Mouse (Mus musculus): ENCODE measurements at regions not wholly inside any gene's neighbourhood (a gene's known extent, or its start where the extent isn't known, plus 50 kb on each side); places are given as distances from the start of the nearest gene placed in this dataset.

DNA sequence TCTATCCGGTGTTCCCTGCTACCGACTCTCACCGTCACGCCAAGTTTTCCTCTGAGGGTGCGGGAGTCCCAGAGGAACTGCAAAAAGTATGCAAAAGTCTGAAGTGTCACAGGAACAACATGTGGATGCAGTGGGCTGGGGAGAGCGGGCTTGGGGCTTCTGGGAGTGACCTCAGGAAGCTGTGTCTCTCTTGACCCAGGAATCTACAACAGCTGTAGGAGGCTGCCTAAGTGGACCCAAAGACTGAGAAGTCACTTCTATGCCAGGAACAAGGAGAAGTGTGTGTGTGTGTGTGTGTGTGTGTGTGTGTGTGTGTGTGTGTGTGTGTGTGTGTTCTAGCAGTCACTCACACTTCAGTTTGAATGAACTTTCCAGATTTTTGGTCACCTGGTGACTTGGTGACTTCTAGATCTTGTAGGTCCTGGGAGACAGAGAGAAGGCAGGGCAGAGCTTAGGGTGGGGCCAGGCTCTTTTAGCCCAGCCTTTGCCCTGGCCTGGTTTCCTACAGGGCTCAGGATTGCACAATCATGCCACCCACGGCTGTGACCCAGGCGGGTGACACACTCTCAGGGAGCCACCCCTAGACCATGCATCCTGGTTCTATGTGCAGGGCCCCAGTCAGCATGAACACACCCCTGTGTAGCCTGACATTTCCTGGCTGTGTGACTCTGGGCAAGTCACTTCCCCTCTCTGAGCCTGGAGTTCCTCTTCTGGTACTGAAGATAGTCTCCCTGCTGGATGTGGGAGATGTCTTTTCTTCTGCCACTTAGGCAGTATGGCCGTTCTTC, 70.2 kb upstream of the Tmem189 start:
- in situ Hi-C loops (cut with MboI; ENCODE audit: low pct_ligation_motif_present, low pct_unique_long_range_greater_than_20kb, low sequenced_read_pairs), result no loop called here
- Histone ChIP-seq H3K4me1 (ENCODE audit: control insufficient read depth in 1 of 2, insufficient read depth in 2 of 2) (peaks cover 3 to 12% of the 10 kb centered on the region in 2 experiments), H3K79me2 (replicated peaks; ENCODE audit: control insufficient read depth, extremely low read depth, insufficient read depth, poor library complexity, severe bottlenecking) (no peaks in the 10 kb centered on the region), H3K36me3 (replicated peaks in 1 of 2; ENCODE audit: control insufficient read depth in 1 of 2, insufficient read depth in 1 of 2, low read length in 1 of 2) (no peaks in the 10 kb centered on the region), H3K27ac (ENCODE audit: insufficient read depth, low read depth) (no peak overlapping the region), H3K9ac (ENCODE audit: insufficient read depth, low read depth) (no peak overlapping the region), H3K4me3 (replicated peaks in 1 of 3; ENCODE audit: low read depth in 2 of 3, low read length in 2 of 3, poor library complexity in 1 of 3) (no peak overlapping the region), H3K4me2 (ENCODE audit: insufficient read depth, low read depth, poor library complexity, severe bottlenecking) (no peak overlapping the region), H3K9me3 (replicated peaks; ENCODE audit: low read length) (no peaks in the 10 kb centered on the region), H3K27me3 (replicated peaks) (peaks cover 97% of the 10 kb centered on the region)
- dilution Hi-C loops (cut with MboI; ENCODE audit: extremely low pct_ligation_motif_present, extremely low pct_unique_long_range_greater_than_20kb, low sequenced_read_pairs), result no loop called here
- TF ChIP-seq RAD21 (IDR thresholded peaks at IDR 0.05; ENCODE audit: low read depth, low read length) (no peak), BHLHE40 (IDR thresholded peaks at IDR 0.05; ENCODE audit: low read depth, low read length) (no peak), JUND (conservative IDR thresholded peaks at IDR 0.05; ENCODE audit: low read depth, low read length) (no peak), ZNF384 (IDR thresholded peaks at IDR 0.05; ENCODE audit: low read depth, low read length) (no peak), USF1 (IDR thresholded peaks at IDR 0.05; ENCODE audit: low read depth, low read length) (no peak), ELF1 (IDR thresholded peaks at IDR 0.05; ENCODE audit: low read depth, low read length) (no peak)
- no peak for DNase-seq (ENCODE audit: extremely low read depth)

DNA sequence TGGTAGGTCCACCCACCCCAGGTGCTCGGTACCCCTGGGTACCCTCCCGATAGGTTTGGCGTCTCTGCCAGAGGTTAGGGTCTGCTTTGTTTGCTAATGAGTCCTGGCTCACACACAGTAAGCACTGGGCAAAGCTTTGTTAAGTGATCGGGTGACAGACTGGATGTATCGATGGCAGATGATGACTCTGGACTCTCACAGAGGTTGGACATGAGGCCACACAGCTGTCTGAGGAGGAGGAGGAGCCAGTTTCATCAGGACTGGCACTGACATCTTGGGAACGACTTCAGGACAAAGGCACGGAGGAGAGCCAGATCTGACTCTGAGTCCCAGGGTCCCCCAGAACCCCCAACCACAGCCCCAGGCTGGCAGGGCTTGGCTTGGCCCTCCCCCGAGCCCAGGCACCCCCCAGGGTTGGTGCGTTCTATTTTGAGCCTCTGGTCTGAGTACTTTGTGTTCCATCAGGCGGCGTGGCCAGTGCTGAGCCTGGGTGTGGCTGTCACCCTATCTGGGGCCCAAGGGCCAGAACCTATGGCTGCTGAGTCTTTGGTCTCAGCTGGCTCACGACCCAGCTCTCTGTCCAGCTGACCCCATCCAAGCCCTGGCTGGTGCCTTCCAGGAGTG, 67.6 kb upstream of the Tmem189 start:
- TF ChIP-seq JUN (IDR thresholded peaks at IDR 0.05; ENCODE audit: insufficient read depth, low read depth, low read length) (no peak), CHD1 (IDR thresholded peaks at IDR 0.05; ENCODE audit: low read depth, low read length) (no peak), MXI1 (IDR thresholded peaks at IDR 0.05; ENCODE audit: low read depth, low read length) (no peak), JUND (conservative IDR thresholded peaks at IDR 0.05; ENCODE audit: low read depth, low read length) (no peak), ZMIZ1 (IDR thresholded peaks at IDR 0.05; ENCODE audit: low read depth, low read length) (no peak), SIN3A (IDR thresholded peaks at IDR 0.05; ENCODE audit: low read length) (no peak), CHD2 (IDR thresholded peaks at IDR 0.05; ENCODE audit: low read length) (no peak), UBTF (IDR thresholded peaks at IDR 0.05; ENCODE audit: low read depth, low read length) (no peak), POLR2A (IDR thresholded peaks at IDR 0.05; ENCODE audit: low read depth, low read length) (no peak), KAT2A (IDR thresholded peaks at IDR 0.05; ENCODE audit: insufficient replicate concordance, low read length) (no peak), TBP (conservative IDR thresholded peaks at IDR 0.05; ENCODE audit: low read depth, low read length) (no peak), ZNF384 (IDR thresholded peaks at IDR 0.05; ENCODE audit: low read depth, low read length) (no peak), SMC3 (IDR thresholded peaks at IDR 0.05; ENCODE audit: low read depth, low read length) (no peak), MAFK (IDR thresholded peaks at IDR 0.05; ENCODE audit: insufficient replicate concordance, low read length) (no peak), RCOR1 (conservative IDR thresholded peaks at IDR 0.05; ENCODE audit: low read depth, low read length) (no peak)
- no peaks in the 10 kb centered on the region for H3K79me2 ChIP-seq (replicated peaks; ENCODE audit: control insufficient read depth, extremely low read depth, insufficient read depth, poor library complexity, severe bottlenecking)
- peaks cover 95% of the 10 kb centered on the region for H3K27me3 ChIP-seq (replicated peaks)
- H3K36me3 ChIP-seq (replicated peaks in 1 of 2; ENCODE audit: control insufficient read depth in 1 of 2, insufficient read depth in 1 of 2, low read length in 1 of 2), result no peaks in the 10 kb centered on the region
- no peak overlapping the region for H3K4me2 ChIP-seq (ENCODE audit: insufficient read depth, low read depth, poor library complexity, severe bottlenecking)
- peaks cover 17 to 27% of the 10 kb centered on the region in 2 experiments for H3K4me1 ChIP-seq (ENCODE audit: control insufficient read depth in 1 of 2, insufficient read depth in 2 of 2)
- in situ Hi-C loops (cut with MboI; ENCODE audit: low pct_ligation_motif_present, low pct_unique_long_range_greater_than_20kb, low sequenced_read_pairs), result no loop called here
- dilution Hi-C loops (cut with MboI; ENCODE audit: extremely low pct_ligation_motif_present, extremely low pct_unique_long_range_greater_than_20kb, low sequenced_read_pairs), result no loop called here
- DNase-seq (ENCODE audit: extremely low read depth), result no peak
- H3K4me3 ChIP-seq (replicated peaks in 1 of 3; ENCODE audit: low read depth in 2 of 3, low read length in 2 of 3, poor library complexity in 1 of 3), result no peak overlapping the region
- no peak overlapping the region for H3K27ac ChIP-seq (ENCODE audit: insufficient read depth, low read depth)
- no peaks in the 10 kb centered on the region for H3K9me3 ChIP-seq (replicated peaks; ENCODE audit: low read length)
- no peak overlapping the region for H3K9ac ChIP-seq (ENCODE audit: insufficient read depth, low read depth)
